Comparison of ENCODE assay signal across 9 mouse cellular contexts in genomic region chr9:42240583-42240992, GRCm38 (mm10). TPM values are rescaled to one million over a fixed set of nuclear protein-coding genes. Genes with fewer than 3 reads are reported as not detected.
DNase-seq lines count a peak whose midpoint lies in the region; ATAC-seq and TF ChIP-seq lines count a peak whose summit lies in the region.
"Had no signal": no experiment of that assay in that cellular context is flagged by ENCODE, and none has a peak within 500 bp of the region (broad histone marks: within the 10 kb centered on the region; RNA-seq: fewer than 3 reads in every experiment).

No protein-coding gene starts in this region.

- peak overlapping the region; percentile 27; the same call in 1 of the 2 replicates for H3K4me2 ChIP-seq in forebrain, embryonic 15.5 days (replicated peaks)
- H3K4me2 ChIP-seq in hindbrain, postnatal 0 days (ENCODE audit: low read depth, low read length) = peak overlapping the region; percentile 42

- 0 out of 2 replicates have a peak, but pooled peaks have one; percentile 36 for ATAC-seq in cerebellum, adult (ENCODE audit: insufficient number of reproducible peaks, low FRiP score, low TSS enrichment)
- ATAC-seq in forebrain, embryonic 15.5 days (replicated peaks) = peak; percentile 78
- peak; percentile 90 for ATAC-seq in hindbrain, postnatal 0 days
- ATAC-seq in megakaryocyte-erythroid progenitor cell, adult 5-6 weeks (replicated peaks; ENCODE audit: low FRiP score, low TSS enrichment, poor library complexity, severe bottlenecking) = 0 out of 2 replicates have a peak, but pooled peaks have one; percentile 57

- H3K27me3 ChIP-seq in forebrain, embryonic 15.5 days = no peaks in the 10 kb centered on the region
- H3K27me3 ChIP-seq in hindbrain, postnatal 0 days (ENCODE audit: insufficient read depth, low read length) = no peaks in the 10 kb centered on the region

- H3K4me3 ChIP-seq in forebrain, embryonic 15.5 days = no peak overlapping the region
- H3K4me3 ChIP-seq in hindbrain, postnatal 0 days (ENCODE audit: low read length) = no peak overlapping the region

- peak; percentile 47 for DNase-seq in heart, adult 8-10 months (ENCODE audit: low spot score)
- no peak for DNase-seq in heart, adult 11 months
- peak; percentile 94 for DNase-seq in hindbrain, postnatal 0 days (ENCODE audit: low spot score)
- DNase-seq in layer of hippocampus, postnatal 25 days (ENCODE audit: extremely low spot score in 1 of 2, low spot score in 1 of 2) = peak; percentile 31 to 51
- peak; percentile 56 for DNase-seq in right cerebral cortex, postnatal 4 days

- H3K9me3 ChIP-seq in forebrain, embryonic 15.5 days = no peaks in the 10 kb centered on the region
- H3K9me3 ChIP-seq in hindbrain, postnatal 0 days (ENCODE audit: low read length) = no peaks in the 10 kb centered on the region

- WGBS in forebrain, embryonic 15.5 days = 9% methylated on average over 11 of the region's 11 CpGs
- 9% methylated on average over 11 of the region's 11 CpGs for WGBS in hindbrain, postnatal 0 days

- no peak overlapping the region for H3K9ac ChIP-seq in forebrain, embryonic 15.5 days (replicated peaks)
- no peak overlapping the region for H3K9ac ChIP-seq in hindbrain, postnatal 0 days (replicated peaks; ENCODE audit: low read length)

- H3K4me1 ChIP-seq in forebrain, embryonic 15.5 days = peaks cover 14% of the 10 kb centered on the region
- peaks cover 5% of the 10 kb centered on the region; the same call in 1 of the 2 replicates for H3K4me1 ChIP-seq in hindbrain, postnatal 0 days (ENCODE audit: insufficient read depth, low read length)

- H3K27ac ChIP-seq in forebrain, embryonic 15.5 days (replicated peaks) = peak overlapping the region; percentile 73
- peak overlapping the region; percentile 50; the same call in 1 of the 2 replicates for H3K27ac ChIP-seq in hindbrain, postnatal 0 days
- H3K27ac ChIP-seq: macrophage had no signal

- no peaks in the 10 kb centered on the region for H3K36me3 ChIP-seq in forebrain, embryonic 15.5 days
- no peaks in the 10 kb centered on the region for H3K36me3 ChIP-seq in hindbrain, postnatal 0 days (ENCODE audit: insufficient read depth, low read length)

- TF ChIP-seq CTCF in hindbrain, postnatal 0 days (IDR thresholded peaks at IDR 0.05; ENCODE audit: low read depth) = peak; percentile 84

RNA-seq across cellular contexts. Expression of gene Sc5d, which starts 23.5 kb away (rescaled TPM):
- total RNA-seq in heart, adult 8-10 months (2022) = 10 to 100 TPM; 16.9 to 20.1 (median 19.2) TPM
- polyA plus RNA-seq in forebrain, embryonic 15.5 days (2015; fragmentation: Nextera tagmentation; extraction: Ambion mirVana) = 68.1 and 69.8 TPM in 2 replicates
- total RNA-seq in hindbrain, postnatal 0 days (2014; rRNA removed) = 54.6 and 57.0 TPM in 2 replicates
- 69.1 and 71.9 TPM in 2 replicates for polyA plus RNA-seq in hindbrain, postnatal 0 days (2015; fragmentation: Nextera tagmentation; extraction: Ambion mirVana)
- 10 to 100 TPM; 54.5 to 65.4 TPM for total RNA-seq in layer of hippocampus, postnatal 25 days (2021)
- total RNA-seq in megakaryocyte-erythroid progenitor cell, adult 5-6 weeks (2014; fragmentation: Nextera tagmentation) = 13.9 and 18.2 TPM in 2 replicates
- 20.2 and 24.5 TPM in 2 replicates for total RNA-seq in megakaryocyte-erythroid progenitor cell, adult 5-6 weeks (2017)

Comparison
In these comparisons a context has a peak if more than half of its experiments do, and no peak if none do; other contexts are left out.
1. ATAC-seq: peak in every context shown above with its lines; median percentile 90 in hindbrain, postnatal 0 days; 78 in forebrain, embryonic 15.5 days; 57 in megakaryocyte-erythroid progenitor cell, adult 5-6 weeks; 36 in cerebellum, adult.